Mouse (Mus musculus): Measurements from ENCODE around the gene Parp1. TPM values are rescaled to one million over a fixed set of nuclear protein-coding genes. Genes with fewer than 3 reads are reported as not detected.

Parp1 gene
- polyA plus RNA-seq, 1 experiment from 2014 or later, result 109 TPM

DNA sequence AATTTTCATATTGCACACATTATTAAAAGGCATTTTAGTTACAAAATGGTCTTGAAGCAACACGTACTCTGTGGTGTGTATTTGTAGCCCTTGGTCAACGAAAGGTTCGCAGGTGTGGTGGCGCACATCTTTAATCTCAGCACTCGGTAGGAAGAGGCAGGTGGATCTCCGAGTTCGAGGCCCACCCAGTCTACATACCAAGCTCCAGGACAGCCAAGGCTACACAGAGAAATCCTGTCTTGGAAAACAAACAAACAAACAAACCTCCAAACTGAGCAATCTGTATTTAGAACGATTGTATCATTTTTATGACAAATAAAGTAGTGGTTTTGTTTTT is 73.5 kb downstream of the Parp1 start:
- H3K27ac ChIP-seq, result 0 out of 2 replicates have a peak overlapping the region, but pooled peaks have one; percentile 95
- H3K4me1 ChIP-seq (replicated peaks), result peaks cover 16% of the 10 kb centered on the region
- no peak for ATAC-seq
- H3K9ac ChIP-seq, result peak overlapping the region; percentile 95
- H3K36me3 ChIP-seq, result no peaks in the 10 kb centered on the region
- 75% methylated on average over 8 of the region's 8 CpGs for WGBS
- H3K4me2 ChIP-seq (replicated peaks), result peak overlapping the region; percentile 77
- H3K9me3 ChIP-seq, result no peaks in the 10 kb centered on the region
- H3K4me3 ChIP-seq (replicated peaks), result peak overlapping the region; percentile 98
- no peaks in the 10 kb centered on the region for H3K27me3 ChIP-seq (replicated peaks)

Other genes with a start within 250 kb of the Parp1 start
- 6.9 and 8.2 TPM in 2 replicates for gene Itpkb, start 238.4 kb upstream of the Parp1 start, polyA plus RNA-seq (2015; fragmentation: Nextera tagmentation; extraction: Ambion mirVana)
- 1.4 and 1.6 TPM in 2 replicates for gene Stum, start 85.4 kb upstream of the Parp1 start, polyA plus RNA-seq (2015; fragmentation: Nextera tagmentation; extraction: Ambion mirVana)
- 14.4 and 15.9 TPM in 2 replicates for gene Lin9, start 72.2 kb downstream of the Parp1 start, polyA plus RNA-seq (2015; fragmentation: Nextera tagmentation; extraction: Ambion mirVana)
- 0.19 and 0.24 TPM in 2 replicates for gene Mixl1, start 128.1 kb downstream of the Parp1 start, polyA plus RNA-seq (2015; fragmentation: Nextera tagmentation; extraction: Ambion mirVana)
- 18.8 and 20.0 TPM in 2 replicates for gene Acbd3, start 157.1 kb downstream of the Parp1 start, polyA plus RNA-seq (2015; fragmentation: Nextera tagmentation; extraction: Ambion mirVana)
- gene H3f3a, start 245.0 kb downstream of the Parp1 start, polyA plus RNA-seq (2015; fragmentation: Nextera tagmentation; extraction: Ambion mirVana), result 1,771 and 1,977 TPM in 2 replicates